ENCODE assay signal across 14 mouse cellular contexts in genomic region chr6:12784918-12785618, GRCm38 (mm10). TPM values are rescaled to one million over a fixed set of nuclear protein-coding genes. Genes with fewer than 3 reads are reported as not detected.
A peak's percentile ranks its signal among the peaks of the same experiment; 100 is the strongest.
DNase-seq lines count a peak whose midpoint lies in the region; ATAC-seq and TF ChIP-seq lines count a peak whose summit lies in the region.
"Had no signal": no experiment of that assay in that cellular context is flagged by ENCODE, and none has a peak within 500 bp of the region (broad histone marks: within the 10 kb centered on the region; RNA-seq: fewer than 3 reads in every experiment).

No protein-coding gene starts in this region.

- no peak overlapping the region for H3K4me2 ChIP-seq in intestine, embryonic 15.5 days (replicated peaks)
- H3K4me2 ChIP-seq in intestine, postnatal 0 days (replicated peaks; ENCODE audit: low read depth): no peak overlapping the region
- no peak overlapping the region for H3K4me2 ChIP-seq in forebrain, postnatal 0 days (ENCODE audit: low read depth)
- H3K4me2 ChIP-seq in midbrain, embryonic 15.5 days: no peak overlapping the region
- H3K4me2 ChIP-seq: heart, embryonic 12.5 days; lung, embryonic 14.5 days had no signal

- no peak for TF ChIP-seq CTCF in intestine, postnatal 0 days (IDR thresholded peaks at IDR 0.05; ENCODE audit: low read depth)
- TF ChIP-seq CTCF in forebrain, postnatal 0 days (IDR thresholded peaks at IDR 0.05; ENCODE audit: low read depth): no peak

- no peaks in the 10 kb centered on the region for H3K27me3 ChIP-seq in intestine, embryonic 15.5 days (replicated peaks)
- no peaks in the 10 kb centered on the region for H3K27me3 ChIP-seq in intestine, postnatal 0 days (replicated peaks; ENCODE audit: control insufficient read depth, insufficient read depth, low read length)
- H3K27me3 ChIP-seq in forebrain, postnatal 0 days (ENCODE audit: insufficient read depth, low read length): no peaks in the 10 kb centered on the region
- no peaks in the 10 kb centered on the region for H3K27me3 ChIP-seq in midbrain, embryonic 15.5 days (replicated peaks)
- H3K27me3 ChIP-seq: heart, embryonic 12.5 days had no signal

- WGBS in intestine, embryonic 15.5 days: 74% methylated on average over 8 of the region's 8 CpGs
- 65% methylated on average over 8 of the region's 8 CpGs for WGBS in intestine, postnatal 0 days
- 65% methylated on average over 8 of the region's 8 CpGs for WGBS in forebrain, postnatal 0 days
- 39% methylated on average over 8 of the region's 8 CpGs for WGBS in midbrain, embryonic 15.5 days

- no peak overlapping the region for H3K9ac ChIP-seq in intestine, embryonic 15.5 days
- H3K9ac ChIP-seq in intestine, postnatal 0 days (ENCODE audit: low read depth, low read length): no peak overlapping the region
- no peak overlapping the region for H3K9ac ChIP-seq in forebrain, postnatal 0 days
- H3K9ac ChIP-seq in midbrain, embryonic 15.5 days: no peak overlapping the region
- H3K9ac ChIP-seq: heart, embryonic 12.5 days; lung, embryonic 14.5 days had no signal

- no peak overlapping the region for H3K4me3 ChIP-seq in intestine, embryonic 15.5 days (replicated peaks)
- H3K4me3 ChIP-seq in intestine, postnatal 0 days (ENCODE audit: low read depth, low read length): no peak overlapping the region
- H3K4me3 ChIP-seq in forebrain, postnatal 0 days (ENCODE audit: low read depth, low read length): no peak overlapping the region
- H3K4me3 ChIP-seq in midbrain, embryonic 15.5 days: no peak overlapping the region
- H3K4me3 ChIP-seq: heart, embryonic 12.5 days had no signal

- ATAC-seq in intestine, embryonic 15.5 days: peak; percentile 61
- no peak for ATAC-seq in intestine, postnatal 0 days
- peak; percentile 10; the same call in 1 of the 2 replicates for ATAC-seq in forebrain, postnatal 0 days
- ATAC-seq in midbrain, embryonic 15.5 days (replicated peaks): peak; percentile 86

- DNase-seq in embryo, embryonic 11 days: peak; percentile 18
- DNase-seq in forebrain, postnatal 0 days: peak; percentile 2
- no peak for DNase-seq in cerebellum, adult 9-11 months
- DNase-seq in thymus, adult 18-20 months: no peak
- DNase-seq in spleen, adult 18-20 months: no peak
- DNase-seq: adrenal gland, postnatal 25 days; kidney, adult 9 months; lung, embryonic 14.5 days had no signal

- H3K4me1 ChIP-seq in intestine, embryonic 15.5 days (replicated peaks): no peaks in the 10 kb centered on the region
- H3K4me1 ChIP-seq in intestine, postnatal 0 days (replicated peaks; ENCODE audit: control insufficient read depth, insufficient read depth, low read length): 0 out of 2 replicates have a peak, but pooled peaks cover 3% of the 10 kb centered on the region
- H3K4me1 ChIP-seq in forebrain, postnatal 0 days (ENCODE audit: insufficient read depth): no peaks in the 10 kb centered on the region
- H3K4me1 ChIP-seq in midbrain, embryonic 15.5 days: 0 out of 2 replicates have a peak, but pooled peaks cover 5% of the 10 kb centered on the region
- H3K4me1 ChIP-seq: heart, embryonic 12.5 days had no signal

- no peaks in the 10 kb centered on the region for H3K36me3 ChIP-seq in intestine, embryonic 15.5 days
- H3K36me3 ChIP-seq in intestine, postnatal 0 days (ENCODE audit: control insufficient read depth, insufficient read depth): no peaks in the 10 kb centered on the region
- no peaks in the 10 kb centered on the region for H3K36me3 ChIP-seq in forebrain, postnatal 0 days (ENCODE audit: insufficient read depth)
- H3K36me3 ChIP-seq in midbrain, embryonic 15.5 days (replicated peaks): no peaks in the 10 kb centered on the region
- H3K36me3 ChIP-seq: heart, embryonic 12.5 days had no signal

- no peaks in the 10 kb centered on the region for H3K9me3 ChIP-seq in intestine, embryonic 15.5 days
- no peaks in the 10 kb centered on the region for H3K9me3 ChIP-seq in intestine, postnatal 0 days (ENCODE audit: control insufficient read depth)
- no peaks in the 10 kb centered on the region for H3K9me3 ChIP-seq in forebrain, postnatal 0 days (ENCODE audit: low read length)
- H3K9me3 ChIP-seq in midbrain, embryonic 15.5 days: no peaks in the 10 kb centered on the region
- H3K9me3 ChIP-seq: heart, embryonic 12.5 days had no signal

- no peak overlapping the region for H3K27ac ChIP-seq in intestine, embryonic 15.5 days
- H3K27ac ChIP-seq in intestine, postnatal 0 days (ENCODE audit: low read depth, low read length): no peak overlapping the region
- H3K27ac ChIP-seq in forebrain, postnatal 0 days (ENCODE audit: low read depth, low read length): no peak overlapping the region
- H3K27ac ChIP-seq in midbrain, embryonic 15.5 days: no peak overlapping the region

RNA-seq across cellular contexts. Expression of gene Thsd7a, which starts 35.9 kb away (rescaled TPM):
- 3.2 TPM in 2 replicates for polyA plus RNA-seq in intestine, embryonic 15.5 days (2015; fragmentation: Nextera tagmentation; extraction: Ambion mirVana)
- 0.77 and 1.1 TPM in 2 replicates for polyA plus RNA-seq in intestine, postnatal 0 days (2015; fragmentation: Nextera tagmentation; extraction: Ambion mirVana)
- total RNA-seq in forebrain, postnatal 0 days (2014; rRNA removed): 13.8 and 18.3 TPM in 2 replicates
- polyA plus RNA-seq in forebrain, postnatal 0 days (2015; fragmentation: Nextera tagmentation; extraction: Ambion mirVana): 5.5 and 13.5 TPM in 2 replicates
- polyA plus RNA-seq in midbrain, embryonic 15.5 days (2015; fragmentation: Nextera tagmentation; extraction: Ambion mirVana): 42.6 and 44.6 TPM in 2 replicates
- total RNA-seq: hematopoietic stem cell, adult 5-6 weeks; megakaryocyte progenitor cell, adult 5-6 weeks had no signal

Comparison
In these comparisons a context has a peak if more than half of its experiments do, and no peak if none do; other contexts are left out.
1. DNase-seq: peak in embryo, embryonic 11 days (single experiment) and forebrain, postnatal 0 days (single experiment); none in cerebellum, adult 9-11 months (single experiment), thymus, adult 18-20 months (0 of 2) and spleen, adult 18-20 months (0 of 2).